Mouse (Mus musculus) liver, adult (tissue): ENCODE measurements around the gene Zfhx3.

Experiments used
- GATA4 ChIP-seq: IDR thresholded peaks from 2 replicates; pipeline ENCODE4 v1.6.1; 2014; ENCODE audit warnings: mild to moderate bottlenecking, low read length; ENCODE audit not compliant: insufficient replicate concordance

Zfhx3 gene

GRCm38 (mm10) chr8:108999297-109000249 is 1057.1 kb downstream of the Zfhx3 start:
- no peak for TF ChIP-seq GATA4

DNA sequence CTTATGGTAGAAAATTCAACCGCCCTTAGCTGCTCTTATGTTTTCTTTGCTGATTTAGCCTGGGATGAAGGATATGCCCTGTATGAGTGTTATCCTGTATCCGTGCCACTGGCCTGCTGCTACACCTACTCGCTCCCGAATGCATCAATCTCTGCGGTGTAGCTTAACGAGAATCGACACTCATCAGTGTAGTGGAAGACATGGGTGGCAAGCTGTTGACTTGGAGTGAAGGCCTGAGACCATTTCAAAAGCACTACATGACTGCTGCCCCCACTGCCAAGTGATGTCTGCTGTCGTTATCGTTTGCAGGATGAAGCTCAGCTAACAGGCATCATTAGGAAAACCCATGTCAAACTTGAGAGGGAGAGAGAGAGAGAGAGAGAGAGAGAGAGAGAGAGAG is 1058.6 kb downstream of the Zfhx3 start:
- TF ChIP-seq GATA4, result no peak

- TF ChIP-seq GATA4, result no peak
These were observed 1059.5 kb downstream of the Zfhx3 start for GRCm38 (mm10) chr8:109001923-109002322.

DNA sequence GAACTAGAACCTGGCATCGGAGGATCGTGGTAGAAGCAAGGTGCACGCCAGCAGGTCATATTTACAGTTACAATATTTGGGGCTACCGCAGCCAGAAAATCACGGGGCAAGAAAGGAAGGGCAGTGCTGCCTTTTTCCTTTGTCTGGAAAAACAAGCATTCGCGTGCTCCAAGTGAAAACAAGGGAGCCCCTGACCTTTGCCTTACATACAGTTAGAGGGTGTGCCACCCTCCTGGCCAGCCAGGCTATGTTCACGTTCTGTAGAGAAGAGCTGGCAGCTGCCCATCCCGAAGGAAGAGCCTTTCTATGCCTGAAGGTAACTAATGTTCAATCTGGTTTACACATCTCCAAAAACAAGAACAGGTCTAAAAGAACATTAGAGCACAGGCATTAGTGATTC is 1064.5 kb downstream of the Zfhx3 start:
- no peak for TF ChIP-seq GATA4
